Mouse (Mus musculus): Measurements from ENCODE around the gene Wbp2.
"Not testable (repeated sequence)": the region's sequence is repeated elsewhere in the genome, so short reads cannot be mapped to it uniquely, and the experiment has no call there.

The Wbp2 gene

GRCm38 (mm10) chr11:116086258-116087193 is at the start of gene Wbp2:
Wbp2 (minus strand) TSS chr11:116086995.
- DNase-seq (ENCODE audit: extremely low spot score, low read depth, low spot score): peak; percentile 98

DNA sequence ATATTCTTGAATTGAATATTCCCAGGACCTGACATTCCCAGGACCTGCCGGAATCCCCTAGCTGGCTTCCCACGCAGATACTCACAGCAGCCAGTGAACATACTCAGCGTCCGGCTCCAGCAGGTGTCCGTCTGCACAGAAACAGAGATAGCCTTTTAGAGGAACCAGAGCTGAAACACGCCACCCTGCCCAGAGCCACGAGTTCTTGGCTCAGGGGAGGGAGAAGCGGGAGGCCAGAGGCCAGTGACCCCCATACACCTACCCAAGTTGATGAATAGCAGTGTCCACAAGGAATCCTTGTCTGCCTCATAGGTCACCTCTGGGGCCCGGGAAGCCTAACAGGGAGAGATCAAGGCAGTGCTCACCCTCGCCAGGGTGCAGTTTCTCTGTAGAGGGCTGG is 47.4 kb upstream of the Wbp2 start:
- no peak for DNase-seq (ENCODE audit: extremely low spot score, low read depth, low spot score)

- no peak for DNase-seq (ENCODE audit: extremely low spot score, low read depth, low spot score)
Measured at GRCm38 (mm10) chr11:116133497-116133896, 46.7 kb upstream of the Wbp2 start.

DNA sequence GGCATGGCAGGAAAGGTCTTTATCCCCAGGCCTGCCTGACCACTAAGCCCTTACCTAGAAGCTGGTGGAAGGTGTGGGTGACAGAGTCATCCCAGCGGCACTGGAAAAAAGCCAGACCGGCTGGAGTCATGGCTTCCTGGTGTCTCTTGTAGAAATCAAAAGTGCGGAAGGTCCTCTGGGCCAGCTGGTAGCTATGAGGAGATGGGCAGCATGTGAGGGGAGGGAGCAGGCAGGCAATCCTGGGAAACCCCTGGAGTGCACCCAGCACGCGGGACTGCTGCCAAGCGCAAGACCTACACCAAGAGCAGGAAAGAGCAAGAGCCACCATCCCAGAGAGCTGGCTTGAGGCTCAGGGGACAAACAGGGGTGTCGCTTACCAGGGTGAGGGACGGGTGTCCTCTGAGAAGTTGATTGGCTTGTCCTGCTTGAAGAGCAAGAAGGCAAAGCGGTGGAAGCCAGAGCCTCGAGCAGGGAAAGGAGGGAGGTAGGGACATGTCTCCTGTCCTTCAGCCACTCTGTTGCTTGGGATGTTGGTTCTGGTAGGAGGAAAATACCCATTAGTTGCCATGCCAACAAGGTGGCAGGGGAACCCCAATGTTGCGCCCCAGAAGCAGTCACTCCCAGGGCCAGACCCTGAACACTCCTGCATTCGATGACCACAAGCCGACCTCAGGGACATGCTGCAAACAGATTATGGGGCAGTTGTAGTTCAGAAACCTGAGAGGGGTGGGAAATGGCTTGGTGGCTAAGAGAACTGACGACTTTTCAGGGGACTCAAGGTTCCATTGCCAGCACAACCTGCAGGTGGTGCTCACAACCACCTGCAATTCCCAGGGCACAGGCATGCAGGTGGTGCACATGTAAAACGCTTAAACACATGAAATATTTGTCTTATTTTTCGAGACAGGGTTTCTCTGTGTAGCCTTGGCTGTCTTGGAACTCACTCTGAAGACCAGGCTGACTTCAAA is 45.9 kb upstream of the Wbp2 start:
- DNase-seq (ENCODE audit: extremely low spot score, low read depth, low spot score): no peak

DNA sequence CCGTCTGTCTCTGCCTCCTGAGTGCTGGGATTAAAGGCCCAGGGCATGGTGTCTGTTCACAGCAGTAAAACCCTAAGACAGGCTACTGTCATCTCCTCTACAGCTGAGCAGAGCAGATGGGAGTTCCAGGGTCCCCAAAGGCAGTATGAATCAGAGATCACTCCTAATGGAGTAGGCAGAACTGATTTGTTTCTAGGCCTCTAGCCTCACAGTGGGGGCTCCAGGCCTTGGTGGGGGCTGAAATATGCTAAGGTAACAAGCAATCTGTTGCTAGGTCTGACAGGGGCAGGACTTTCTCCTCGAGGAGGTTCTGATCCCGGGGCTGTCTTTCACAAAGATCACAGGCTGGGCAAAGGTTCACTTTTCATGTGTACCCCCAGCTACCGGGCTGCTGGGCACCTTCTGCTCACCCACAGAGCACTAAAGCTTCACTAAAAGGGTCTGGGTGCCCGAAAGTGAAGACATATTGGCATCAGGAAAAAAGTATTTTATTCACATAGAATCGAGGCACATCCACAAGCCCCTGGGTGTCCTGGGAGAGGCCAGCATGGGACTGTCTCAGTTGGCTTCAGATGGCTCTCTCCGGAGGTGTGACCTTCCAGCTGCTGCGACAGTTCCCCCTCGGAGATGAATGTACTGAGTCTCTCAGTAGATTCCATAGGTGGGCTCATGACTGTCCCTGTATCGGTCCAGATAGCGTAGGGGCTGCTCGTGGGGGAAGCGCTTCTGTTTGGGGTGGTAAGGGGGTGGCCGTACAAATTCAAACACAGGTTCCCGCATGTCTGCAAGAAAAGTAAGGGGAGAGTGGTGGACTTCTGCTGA is 44.8 kb upstream of the Wbp2 start:
- DNase-seq (ENCODE audit: extremely low spot score, low read depth, low spot score): no peak

GRCm38 (mm10) chr11:116130488-116131205 is 43.9 kb upstream of the Wbp2 start, which contains the start of gene Trim65:
Trim65 (minus strand) TSS chr11:116131128.
- no peak for DNase-seq (ENCODE audit: extremely low spot score, low read depth, low spot score)

DNA sequence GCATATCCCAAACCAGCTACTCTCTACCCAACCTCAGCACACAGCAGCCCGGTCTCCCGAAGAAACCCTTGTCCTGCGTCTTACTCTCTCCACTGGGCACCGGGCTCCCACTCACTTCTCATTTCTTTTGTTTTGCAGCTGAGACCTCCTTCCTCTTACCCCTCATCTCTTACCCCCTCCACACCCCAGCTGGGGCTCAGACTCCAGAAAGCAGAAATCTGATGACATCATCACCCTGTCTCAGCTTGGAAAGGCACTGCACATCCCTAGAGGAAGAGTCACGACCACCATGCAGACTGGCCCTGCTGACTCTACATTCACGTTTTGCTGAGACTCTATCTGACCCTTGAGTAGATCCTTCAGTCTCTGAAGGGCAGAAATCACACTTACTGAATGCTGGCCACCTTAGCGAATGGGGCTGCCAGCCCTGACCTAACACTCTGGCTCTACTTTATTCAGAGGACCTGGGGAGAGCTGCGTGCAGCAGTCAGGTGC is 43.2 kb upstream of the Wbp2 start:
- DNase-seq (ENCODE audit: extremely low spot score, low read depth, low spot score): no peak

- DNase-seq (ENCODE audit: extremely low spot score, low read depth, low spot score): no peak
Measured at GRCm38 (mm10) chr11:116129091-116129790, 42.4 kb upstream of the Wbp2 start.

GRCm38 (mm10) chr11:116127986-116128385 is 41.2 kb upstream of the Wbp2 start:
- DNase-seq (ENCODE audit: extremely low spot score, low read depth, low spot score): no peak

DNA sequence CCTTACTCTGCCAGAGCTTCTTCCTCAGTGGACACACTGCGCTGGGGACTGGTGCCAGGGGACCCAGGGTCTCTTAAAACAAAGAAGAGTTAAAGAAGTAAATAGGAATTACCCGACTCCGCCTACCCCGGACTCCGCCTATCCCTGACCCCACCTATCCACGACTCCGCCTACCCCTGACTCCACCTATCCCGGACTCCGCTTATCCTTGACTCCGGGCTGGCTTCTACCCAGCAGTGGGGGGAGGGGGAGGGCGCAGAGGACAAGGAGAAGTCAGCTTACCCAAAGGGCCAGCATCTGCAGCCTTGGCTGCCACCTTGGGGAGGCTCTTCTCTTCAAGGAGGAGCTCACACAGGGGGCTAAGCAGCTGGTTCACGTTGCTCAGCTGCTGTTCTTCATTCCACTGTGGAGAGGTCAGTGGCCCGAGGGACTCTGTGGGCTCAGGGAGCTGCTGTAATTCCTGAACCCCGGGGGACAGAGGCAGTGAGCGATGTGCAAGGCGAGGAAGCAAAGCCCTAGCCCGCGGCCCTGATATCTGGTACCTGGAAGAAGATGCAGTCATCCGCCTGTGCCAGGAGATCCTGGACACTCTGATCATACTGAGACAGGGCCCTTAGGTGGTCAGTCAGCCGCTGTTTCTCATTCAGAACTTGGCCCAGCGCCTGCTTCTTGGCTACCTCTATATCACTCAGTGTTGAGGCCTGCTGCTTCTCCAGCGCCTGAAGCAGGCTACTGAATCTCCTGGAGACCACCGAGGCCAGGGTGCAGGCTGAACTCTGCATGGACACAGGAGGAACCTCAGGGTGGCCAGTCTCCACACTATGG is 40.6 kb upstream of the Wbp2 start, which contains the start of gene Trim47:
Gene Trim47, minus strand, starts transcription at position 55 of the 825 bp plus-strand sequence.
- DNase-seq (ENCODE audit: extremely low spot score, low read depth, low spot score): no peak

GRCm38 (mm10) chr11:116126261-116126660 is 39.5 kb upstream of the Wbp2 start:
- DNase-seq (ENCODE audit: extremely low spot score, low read depth, low spot score): no peak

GRCm38 (mm10) chr11:116121731-116122245 is 35.0 kb upstream of the Wbp2 start:
- DNase-seq (ENCODE audit: extremely low spot score, low read depth, low spot score): not testable (repeated sequence)

- DNase-seq (ENCODE audit: extremely low spot score, low read depth, low spot score): no peak
Measured at GRCm38 (mm10) chr11:116117819-116118218, 31.0 kb upstream of the Wbp2 start.

DNA sequence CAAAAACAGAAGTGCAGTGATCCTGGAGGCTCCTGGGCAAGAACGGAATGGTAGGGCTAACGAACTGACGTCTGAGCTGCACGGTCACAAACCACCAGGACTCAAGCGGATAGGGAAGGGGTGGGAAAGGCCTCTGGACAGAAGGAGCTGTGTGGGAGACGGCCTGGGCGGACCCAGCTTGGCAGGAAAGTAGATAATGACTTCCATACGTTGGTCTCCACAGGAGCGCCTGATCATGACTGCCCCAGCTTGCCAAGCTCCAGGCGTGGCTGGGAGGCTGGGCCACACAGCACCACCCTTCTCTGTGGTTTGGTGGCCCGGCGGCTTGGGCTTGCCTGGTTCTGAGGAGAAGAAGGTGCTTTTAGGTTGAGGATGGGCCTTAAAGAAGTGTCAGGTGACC is 30.4 kb upstream of the Wbp2 start:
- no peak for DNase-seq (ENCODE audit: extremely low spot score, low read depth, low spot score)

DNA sequence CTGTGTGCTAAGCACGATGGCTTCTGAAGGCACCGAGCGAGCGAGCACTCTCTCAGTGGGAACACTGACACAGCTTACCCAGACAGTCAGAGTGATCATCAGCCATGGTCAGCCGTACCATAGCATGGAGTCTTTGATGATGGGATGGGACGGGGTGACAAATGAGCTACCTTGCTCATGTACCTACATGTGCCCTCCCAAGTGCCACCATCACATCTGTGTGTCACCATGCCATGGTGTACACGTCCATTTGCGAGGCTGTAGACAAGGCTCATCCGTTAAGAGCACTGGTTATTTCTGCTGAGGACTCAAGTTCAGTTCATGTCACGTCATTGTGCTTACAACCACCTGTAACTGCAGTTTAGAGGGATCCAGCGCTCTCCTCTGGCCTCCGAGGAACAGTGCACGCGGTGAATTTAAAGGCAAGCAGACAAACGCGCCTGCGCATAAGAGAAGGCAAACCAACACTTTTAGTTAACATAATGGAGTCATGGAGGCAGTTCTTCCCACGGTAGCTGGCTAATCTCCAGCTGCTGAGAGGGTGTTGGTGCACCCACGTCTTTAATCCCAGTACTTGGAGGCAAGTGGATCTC is 24.9 kb upstream of the Wbp2 start:
- DNase-seq (ENCODE audit: extremely low spot score, low read depth, low spot score): no peak

DNA sequence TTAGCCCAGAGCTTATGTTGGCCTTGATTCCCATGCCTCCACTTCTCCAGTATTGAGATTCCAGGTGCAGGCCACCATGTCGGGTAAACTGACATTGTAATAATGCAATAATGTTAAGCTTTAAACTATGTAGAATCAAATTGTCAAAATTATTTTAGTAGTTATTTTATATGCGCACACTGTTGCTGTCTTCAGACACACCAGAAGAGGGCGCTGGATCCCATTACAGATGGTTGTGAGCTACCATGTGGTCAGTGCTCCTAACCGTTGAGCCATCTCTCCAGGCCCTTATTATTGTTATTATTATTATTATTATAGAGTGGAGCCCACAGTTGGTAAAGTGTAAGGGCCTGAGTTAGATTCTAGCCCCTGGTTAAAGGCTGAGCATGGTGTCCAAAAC is 24.3 kb upstream of the Wbp2 start:
- DNase-seq (ENCODE audit: extremely low spot score, low read depth, low spot score): no peak

DNA sequence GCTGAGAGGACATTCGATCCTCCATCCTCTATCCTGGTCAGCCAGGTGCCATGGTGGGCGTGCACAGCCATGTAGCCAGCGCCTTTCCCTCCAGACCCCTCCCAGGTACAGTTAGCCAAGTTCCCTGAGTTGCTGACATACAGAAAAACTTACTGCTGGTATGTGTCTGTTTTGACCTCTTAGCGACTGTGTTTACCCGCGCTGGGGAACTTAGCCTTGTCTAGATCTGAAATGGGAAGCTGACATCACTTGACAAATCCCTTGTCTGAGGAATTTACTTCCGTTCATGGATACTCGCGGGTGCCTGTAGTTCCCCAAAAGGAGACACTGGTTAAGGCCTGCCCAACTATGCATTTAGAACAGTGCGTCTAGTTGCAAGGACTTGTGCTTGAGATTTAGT is 23.7 kb upstream of the Wbp2 start:
- no peak for DNase-seq (ENCODE audit: extremely low spot score, low read depth, low spot score)

DNA sequence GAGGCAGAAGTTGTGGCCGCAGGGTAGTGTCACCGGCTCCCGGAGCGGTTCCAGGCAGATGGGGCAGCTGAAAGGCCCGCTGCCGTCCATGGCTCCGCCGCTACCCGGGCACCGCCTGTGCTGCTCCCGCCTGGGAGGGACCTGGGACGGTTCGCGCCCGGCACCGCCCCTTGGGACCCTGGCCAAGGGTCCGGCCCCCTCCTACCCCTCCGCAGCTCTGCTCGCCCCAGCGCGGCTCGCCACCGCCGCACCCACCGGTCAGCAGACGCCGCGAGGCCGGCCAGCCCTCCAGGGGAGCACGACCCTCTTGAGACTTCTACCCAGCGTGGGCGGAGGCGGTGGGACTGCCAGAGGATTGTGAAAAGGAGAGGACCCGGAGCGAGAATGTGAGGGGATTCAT is 23.3 kb upstream of the Wbp2 start:
- DNase-seq (ENCODE audit: extremely low spot score, low read depth, low spot score): no peak

Measured in hindlimb bud, embryonic 11.5 days (tissue).